Mouse (Mus musculus): Measurements from ENCODE around the gene Coro2b. TPM values are rescaled to one million over a fixed set of nuclear protein-coding genes. Genes with fewer than 3 reads are reported as not detected.

Gene Coro2b
- total RNA-seq, 2 experiments from 2014 or later: 2.0 TPM; not detected in 1

- no peak for ATAC-seq (replicated peaks; ENCODE audit: poor library complexity, severe bottlenecking)
Observed at GRCm38 (mm10) chr9:62407357-62408146, 129.3 kb downstream of the Coro2b start.

DNA sequence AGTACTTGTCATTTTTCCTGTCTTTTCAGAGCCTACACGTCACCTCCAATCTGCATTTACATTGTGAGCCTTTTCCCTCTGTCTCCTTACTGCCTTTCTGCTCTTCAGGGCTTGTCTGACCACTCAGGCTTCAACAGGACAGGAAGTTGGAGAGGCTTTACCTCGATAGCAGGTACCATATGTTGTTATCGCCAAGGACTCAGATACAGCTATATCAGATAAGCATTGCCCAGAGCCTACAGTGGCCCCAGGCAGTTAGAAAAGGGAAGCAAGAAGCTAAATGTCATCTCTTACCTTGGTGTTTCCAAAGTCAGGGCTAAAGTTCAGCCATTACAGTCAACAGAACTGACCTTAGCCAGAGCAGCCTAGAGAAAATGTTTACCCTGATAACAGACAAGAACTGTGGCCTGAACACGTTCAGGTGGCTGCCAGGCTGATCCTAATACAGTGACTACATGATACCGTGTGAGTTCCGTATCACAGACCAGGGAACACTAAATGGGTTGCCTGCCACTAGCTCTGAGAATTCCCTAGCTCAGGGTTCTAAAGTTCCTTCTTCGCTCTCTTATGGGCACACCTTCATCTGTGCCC lies 130.3 kb downstream of the Coro2b start:
- no peak for ATAC-seq (replicated peaks; ENCODE audit: poor library complexity, severe bottlenecking)

GRCm38 (mm10) chr9:62401589-62401988 lies 135.3 kb downstream of the Coro2b start:
- no peak for ATAC-seq (replicated peaks; ENCODE audit: poor library complexity, severe bottlenecking)

- 0 out of 2 replicates have a peak, but pooled peaks have one; percentile 22 for ATAC-seq (replicated peaks; ENCODE audit: poor library complexity, severe bottlenecking)
Observed at GRCm38 (mm10) chr9:62400531-62401170, 136.2 kb downstream of the Coro2b start.

- ATAC-seq (replicated peaks; ENCODE audit: poor library complexity, severe bottlenecking): no peak
Observed at GRCm38 (mm10) chr9:62394163-62394562, 142.7 kb downstream of the Coro2b start.

DNA sequence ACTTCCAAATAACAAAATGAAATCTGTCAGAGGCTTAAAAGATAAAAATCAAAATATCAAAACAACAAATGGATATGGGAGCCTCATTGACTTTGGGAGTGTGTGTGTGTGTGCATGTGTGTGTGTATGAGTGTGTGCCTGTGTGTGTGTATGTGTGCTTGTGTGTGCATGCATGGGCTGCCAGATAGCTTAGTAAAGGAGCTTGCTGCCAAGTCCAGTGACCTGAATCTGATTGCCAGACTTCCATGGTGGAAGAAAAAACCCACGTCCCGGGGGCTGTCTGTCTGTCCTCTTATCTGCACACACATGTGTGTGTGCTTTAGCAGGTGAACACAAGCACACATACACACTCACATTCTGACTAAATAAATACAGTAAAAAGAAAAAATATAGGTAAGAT lies 143.3 kb downstream of the Coro2b start:
- ATAC-seq (replicated peaks; ENCODE audit: poor library complexity, severe bottlenecking): no peak

GRCm38 (mm10) chr9:62389735-62390134 lies 147.1 kb downstream of the Coro2b start:
- ATAC-seq (replicated peaks; ENCODE audit: poor library complexity, severe bottlenecking): no peak

DNA sequence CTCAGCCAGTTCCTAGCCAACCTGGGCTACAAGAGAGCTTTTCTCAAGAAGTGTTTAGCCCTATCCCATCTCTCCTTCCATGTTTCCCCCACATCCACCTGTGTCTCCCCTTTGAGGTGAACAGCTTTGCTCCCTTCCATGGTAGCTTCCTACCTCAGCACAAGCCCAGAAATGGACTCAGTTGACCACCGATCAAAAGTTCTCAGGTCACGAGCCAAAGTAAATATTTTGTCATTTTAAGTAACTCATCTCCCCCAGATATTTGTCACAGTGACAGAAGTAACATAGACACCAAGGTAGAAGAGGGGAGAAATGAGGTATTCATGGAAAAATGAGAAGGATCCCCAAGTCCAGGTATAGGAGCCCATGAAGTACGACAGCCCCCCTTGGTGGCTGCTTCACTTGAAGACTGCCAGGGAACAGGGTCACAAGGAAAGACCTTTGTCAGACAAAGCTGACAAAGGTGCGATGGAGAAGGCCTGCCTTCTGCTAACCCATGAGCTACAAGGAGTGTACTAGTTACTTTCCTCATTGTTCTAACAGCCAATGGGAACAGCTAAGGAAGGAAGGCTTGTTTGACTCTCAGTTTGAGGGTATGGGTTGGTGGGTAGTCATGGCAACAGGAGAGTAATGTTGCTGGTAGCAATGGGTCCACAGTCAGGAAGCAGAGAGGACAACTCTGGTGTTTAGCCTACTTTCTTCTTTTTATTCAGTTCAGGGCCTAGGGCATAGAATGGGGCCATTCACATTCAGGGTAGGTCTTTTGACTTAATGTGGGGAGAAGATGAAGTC lies 150.9 kb downstream of the Coro2b start:
- ATAC-seq (replicated peaks; ENCODE audit: poor library complexity, severe bottlenecking): no peak

DNA sequence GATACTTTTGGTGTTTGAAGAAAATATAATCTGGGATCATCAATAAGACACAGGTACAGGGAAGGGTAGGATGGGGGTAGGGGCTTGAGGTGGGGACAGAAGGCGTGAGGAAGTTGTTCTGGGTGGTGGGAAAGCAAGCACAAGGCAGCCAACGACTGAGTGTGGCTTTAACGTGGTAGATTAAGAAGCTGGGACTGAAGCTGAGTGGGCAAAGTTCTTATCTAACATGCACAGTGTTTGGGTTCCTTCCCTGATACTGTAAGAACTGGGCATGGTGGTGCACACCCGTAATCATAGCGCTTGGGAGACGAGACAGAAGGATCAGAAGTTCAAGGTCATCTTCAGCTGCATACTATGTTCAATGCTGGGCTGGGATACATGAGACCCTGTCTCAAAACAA lies 151.8 kb downstream of the Coro2b start:
- no peak for ATAC-seq (replicated peaks; ENCODE audit: poor library complexity, severe bottlenecking)

DNA sequence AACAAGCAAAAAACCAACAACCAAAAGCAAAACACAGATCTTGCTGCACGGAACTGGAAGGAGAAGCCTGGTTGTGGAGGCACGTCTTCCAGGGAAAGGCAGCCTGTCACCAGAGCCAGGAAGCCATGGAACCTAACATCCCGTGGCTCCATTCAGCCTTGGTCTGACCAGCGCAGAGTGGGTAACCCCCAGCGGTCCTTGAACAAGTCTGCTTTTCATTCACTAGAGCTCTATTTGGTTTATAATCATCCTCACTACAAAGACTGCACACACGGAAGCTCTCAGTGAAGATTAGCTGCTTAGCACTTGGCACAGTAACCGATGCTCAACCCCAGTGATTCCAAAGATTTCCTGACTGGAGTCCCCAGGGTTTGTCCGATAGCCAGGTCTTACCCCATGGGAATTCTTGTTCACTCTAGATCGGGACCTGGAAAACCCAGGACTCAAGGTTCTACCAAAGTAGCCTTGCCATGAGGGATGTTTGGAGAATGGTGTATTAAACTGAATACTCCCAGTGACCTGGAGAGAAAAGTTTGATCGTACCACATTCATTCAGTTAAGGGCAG lies 154.2 kb downstream of the Coro2b start:
- no peak for ATAC-seq (replicated peaks; ENCODE audit: poor library complexity, severe bottlenecking)

- no peak for ATAC-seq (replicated peaks; ENCODE audit: poor library complexity, severe bottlenecking)
Observed at GRCm38 (mm10) chr9:62381402-62381913, 155.4 kb downstream of the Coro2b start.

DNA sequence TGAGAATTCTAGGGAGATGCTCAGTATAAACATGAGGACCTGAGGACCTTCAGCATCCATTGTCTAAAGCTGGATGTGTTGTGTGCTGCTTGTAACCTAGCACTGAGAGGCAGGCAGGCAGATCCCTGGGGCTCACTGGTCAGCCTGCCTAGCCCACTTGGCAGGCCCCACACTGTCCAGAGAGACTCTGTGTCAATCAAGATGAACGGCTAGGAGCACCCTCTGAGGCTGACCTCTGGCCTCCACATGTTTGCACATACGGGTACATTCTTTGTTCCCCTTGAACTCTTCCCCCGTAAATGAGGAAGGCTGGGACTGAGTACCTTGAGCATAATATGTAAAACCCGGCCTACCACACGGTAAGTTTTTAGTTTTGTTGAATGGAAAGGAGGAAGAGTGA lies 156.5 kb downstream of the Coro2b start:
- no peak for ATAC-seq (replicated peaks; ENCODE audit: poor library complexity, severe bottlenecking)

DNA sequence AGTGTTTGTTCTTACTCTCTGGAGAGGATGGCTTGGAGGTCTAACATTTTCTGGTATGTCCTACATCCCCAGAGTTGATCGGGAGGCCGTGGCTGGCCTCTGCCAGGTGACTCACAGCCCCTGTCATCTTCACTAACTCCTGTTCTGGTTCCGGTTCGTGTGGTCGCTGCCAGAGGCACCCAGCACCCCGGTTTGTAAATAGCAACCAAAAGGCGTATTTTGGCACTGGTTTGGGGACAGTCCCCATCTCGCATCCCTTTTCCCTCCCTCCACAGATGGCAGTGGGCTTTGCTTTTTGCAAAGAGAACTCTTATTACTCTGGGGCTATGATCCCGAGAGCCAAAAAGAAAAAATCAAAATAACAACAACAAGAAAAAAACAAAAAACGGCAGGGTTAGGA lies 158.9 kb downstream of the Coro2b start:
- ATAC-seq (replicated peaks; ENCODE audit: poor library complexity, severe bottlenecking): no peak

DNA sequence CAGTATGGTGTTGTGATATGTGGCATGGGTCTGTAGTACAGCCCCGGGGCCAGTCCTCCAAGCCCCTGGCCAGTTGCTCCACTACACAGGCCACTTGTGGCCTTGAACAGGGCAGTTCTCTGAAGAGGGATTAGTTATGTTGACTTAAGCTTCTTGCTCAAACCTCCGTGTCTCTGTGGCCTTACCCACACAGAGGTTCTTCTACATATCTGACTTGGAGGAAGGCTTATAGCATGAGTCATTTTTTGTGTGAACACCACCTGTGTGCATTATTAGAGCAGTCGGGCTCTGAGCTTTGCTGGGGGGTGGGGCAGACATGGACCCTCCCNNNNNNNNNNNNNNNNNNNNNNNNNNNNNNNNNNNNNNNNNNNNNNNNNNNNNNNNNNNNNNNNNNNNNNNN lies 162.6 kb downstream of the Coro2b start:
- ATAC-seq (replicated peaks; ENCODE audit: poor library complexity, severe bottlenecking): peak; percentile 28; the same call in 1 of the 2 replicates

GRCm38 (mm10) chr9:62373222-62374123 lies 163.4 kb downstream of the Coro2b start:
- peak; percentile 48 for ATAC-seq (replicated peaks; ENCODE audit: poor library complexity, severe bottlenecking)

- no peak for ATAC-seq (replicated peaks; ENCODE audit: poor library complexity, severe bottlenecking)
Observed at GRCm38 (mm10) chr9:62372556-62373221, 164.2 kb downstream of the Coro2b start.

- ATAC-seq (replicated peaks; ENCODE audit: poor library complexity, severe bottlenecking): no peak
Observed at GRCm38 (mm10) chr9:62371745-62372555, 164.9 kb downstream of the Coro2b start.
